Mouse (Mus musculus) kidney, adult 2 months (tissue): ENCODE measurements around the gene Cideb.

ENCODE experiments used
- CTCF ChIP-seq: fragments of 200-500 bp; conservative IDR thresholded peaks from 2 replicates; pipeline ENCODE4 v1.5.1; 2011; ENCODE audit warnings: low read depth, mild to moderate bottlenecking, control low read depth, low read length, moderate library complexity, mixed read lengths; ENCODE audit not compliant: insufficient read depth, insufficient read length
- POLR2A ChIP-seq: fragments of 200-500 bp; IDR thresholded peaks from one replicate; pipeline ENCODE4 v1.6.1; 2011; ENCODE audit warnings: low read depth, low read length, control low read depth

DNA sequence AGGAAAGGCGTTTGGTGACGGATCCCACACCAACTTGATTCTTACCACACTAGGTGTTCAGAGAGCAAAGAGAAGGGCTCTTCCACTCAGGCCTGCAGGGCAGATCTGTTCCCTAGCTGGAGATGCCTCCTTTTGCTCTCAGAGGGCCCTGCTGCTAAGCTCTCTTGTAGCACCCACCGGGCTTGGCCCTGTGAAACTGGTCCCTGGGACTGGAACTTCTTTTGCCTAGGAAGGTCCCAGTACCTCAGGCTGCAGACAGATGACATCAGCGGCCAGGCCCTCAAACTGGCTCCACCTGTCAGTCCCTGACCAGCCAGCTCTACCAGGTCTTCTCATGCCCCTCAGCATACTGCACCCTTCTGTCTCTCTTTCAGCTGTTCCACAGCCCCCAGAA lies 44.5 kb downstream of the Cideb start, which contains the start of gene Tgm1:
- no peak for TF ChIP-seq POLR2A
- TF ChIP-seq CTCF, result no peak
